Mouse (Mus musculus) midbrain, embryonic 11.5 days (tissue): ENCODE measurements around the gene Cdk18. TPM values are rescaled to one million over a fixed set of nuclear protein-coding genes. Genes with fewer than 3 reads are reported as not detected.

ENCODE experiments used
- ATAC-seq: fragments of 200-750 bp; cut with Nextera tagmentation; 2 replicates; pipeline ENCODE4 v1.8.0; 2017; ENCODE audit warnings: moderate TSS enrichment, moderate library complexity; ENCODE audit not compliant: low FRiP score
- DNase-seq: peaks from one replicate; pipeline ENCODE4 v3.0.0; 2015; ENCODE audit warnings: low spot score; ENCODE audit errors: missing footprints
- H3K27ac ChIP-seq: fragments of 300-500 bp; sonication (generic); 2 replicates; pipeline ENCODE4 v1.5.1; 2014; ENCODE audit warnings: low read depth, low read length
- H3K27me3 ChIP-seq: fragments of 300-500 bp; sonication (generic); 2 replicates; pipeline ENCODE4 v1.6.1; 2014; ENCODE audit warnings: mild to moderate bottlenecking, low read length, moderate library complexity, mixed read lengths; ENCODE audit not compliant: control insufficient read depth, insufficient read depth
- H3K36me3 ChIP-seq: fragments of 300-500 bp; sonication (generic); 2 replicates; pipeline ENCODE4 v1.6.1; 2014; ENCODE audit warnings: mild to moderate bottlenecking, low read length, moderate library complexity, mixed read lengths; ENCODE audit not compliant: control insufficient read depth, insufficient read depth
- H3K4me1 ChIP-seq: fragments of 300-500 bp; sonication (generic); 2 replicates; pipeline ENCODE4 v1.6.1; 2014; ENCODE audit warnings: low read length; ENCODE audit not compliant: control insufficient read depth, insufficient read depth
- H3K4me2 ChIP-seq: fragments of 300-500 bp; sonication (generic); 2 replicates; pipeline ENCODE4 v1.6.1; 2014; ENCODE audit warnings: mild to moderate bottlenecking, moderate library complexity
- H3K4me3 ChIP-seq: fragments of 300-500 bp; sonication (generic); 2 replicates; pipeline ENCODE4 v1.5.1; 2014; ENCODE audit warnings: low read depth, low read length
- H3K9ac ChIP-seq: fragments of 300-500 bp; sonication (generic); 2 replicates; pipeline ENCODE4 v1.6.1; 2014; ENCODE audit warnings: low read length
- H3K9me3 ChIP-seq: fragments of 300-500 bp; sonication (generic); 2 replicates; pipeline ENCODE4 v1.6.1; 2016; ENCODE audit warnings: low read length; ENCODE audit not compliant: control insufficient read depth
- WGBS: fragments of 180-500 bp; shearing (Covaris S2); extraction: QIAGEN DNeasy Blood & Tissue Kit; methylation state at CpG from one replicate; pipeline ENCODE4 v1.1.7; 2014; 5-methylcytosine and 5-hydroxymethylcytosine counted together
- polyA plus RNA-seq: library from polyadenylated mRNA; unstranded; fragments of >200 nt; fragmentation: Nextera tagmentation; extraction: Ambion mirVana; gene quantifications from 2 replicates; pipeline ENCODE4 v1.2.1, GENCODE M21; 2014

Cdk18 gene
- polyA plus RNA-seq, 1 experiment from 2014 or later: 0.14 TPM

- Histone ChIP-seq H3K4me1 (peaks cover 10% of the 10 kb centered on the region), H3K9ac (no peak overlapping the region), H3K27me3 (peaks cover 19% of the 10 kb centered on the region), H3K36me3 (no peaks in the 10 kb centered on the region), H3K4me3 (no peak overlapping the region), H3K9me3 (no peaks in the 10 kb centered on the region), H3K4me2 (no peak overlapping the region), H3K27ac (no peak overlapping the region)
- ATAC-seq: no peak
- whole genome bisulfite sequencing: 64% methylated on average over 13 of the region's 13 CpGs
- no peak for DNase-seq
Observed at GRCm38 (mm10) chr1:132141753-132142152, 2.3 kb upstream of the Cdk18 start.

DNA sequence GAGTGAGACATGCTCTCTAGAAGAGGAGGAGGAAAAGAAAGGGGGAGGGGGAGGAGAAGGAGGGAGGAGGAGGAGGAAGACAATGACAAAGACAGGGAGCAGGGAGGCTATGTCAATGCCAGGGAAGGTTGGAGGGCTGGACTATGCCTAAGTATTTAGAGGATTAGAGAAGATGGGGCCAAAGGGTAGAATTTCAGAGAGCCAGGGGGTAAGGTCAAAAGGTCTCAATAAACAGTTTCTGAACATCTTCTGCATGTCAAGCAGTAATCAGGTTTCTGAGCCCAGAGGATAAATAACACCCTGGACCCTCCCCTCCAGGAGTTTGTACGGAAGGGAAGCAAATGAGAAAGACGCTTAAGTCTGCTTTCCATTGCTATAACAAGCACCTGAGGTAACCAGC, 1.7 kb upstream of the Cdk18 start:
- peaks cover 19% of the 10 kb centered on the region for H3K27me3 ChIP-seq
- peak; percentile 84 for DNase-seq
- H3K4me2 ChIP-seq: no peak overlapping the region
- WGBS: 55% methylated on average over 2 of the region's 2 CpGs
- ATAC-seq: no peak
- no peaks in the 10 kb centered on the region for H3K9me3 ChIP-seq
- no peak overlapping the region for H3K9ac ChIP-seq
- H3K4me1 ChIP-seq: peaks cover 10% of the 10 kb centered on the region
- H3K4me3 ChIP-seq: no peak overlapping the region
- no peaks in the 10 kb centered on the region for H3K36me3 ChIP-seq
- H3K27ac ChIP-seq: no peak overlapping the region

GRCm38 (mm10) chr1:132140574-132140973, 1.1 kb upstream of the Cdk18 start:
- H3K4me1 ChIP-seq: peaks cover 10% of the 10 kb centered on the region

GRCm38 (mm10) chr1:132140171-132140570, 687 bp upstream of the Cdk18 start:
- no peaks in the 10 kb centered on the region for H3K36me3 ChIP-seq
- ATAC-seq (no peak), DNase-seq (peak; percentile 90)
- no peak overlapping the region for H3K4me3 ChIP-seq
- H3K27ac ChIP-seq: no peak overlapping the region
- no peaks in the 10 kb centered on the region for H3K9me3 ChIP-seq
- H3K9ac ChIP-seq: no peak overlapping the region
- H3K4me2 ChIP-seq: no peak overlapping the region
- 60% methylated on average over 10 of the region's 10 CpGs for WGBS
- peaks cover 10% of the 10 kb centered on the region for H3K4me1 ChIP-seq
- H3K27me3 ChIP-seq: peaks cover 19% of the 10 kb centered on the region

More at GRCm38 (mm10) chr1:132140574-132140973, 1.1 kb upstream of the Cdk18 start:
- no peak overlapping the region for H3K4me2 ChIP-seq
- WGBS: 70% methylated on average over 4 of the region's 4 CpGs
- DNase-seq (no peak), ATAC-seq (no peak)
- H3K27ac ChIP-seq: no peak overlapping the region
- no peak overlapping the region for H3K4me3 ChIP-seq
- H3K36me3 ChIP-seq: no peaks in the 10 kb centered on the region
- H3K9ac ChIP-seq: no peak overlapping the region
- H3K27me3 ChIP-seq: peaks cover 19% of the 10 kb centered on the region
- H3K9me3 ChIP-seq: no peaks in the 10 kb centered on the region

GRCm38 (mm10) chr1:132138576-132139415, 688 bp downstream of the Cdk18 start:
- peak overlapping the region; percentile 94 for H3K4me2 ChIP-seq
- H3K4me1 ChIP-seq: peaks cover 6% of the 10 kb centered on the region; the same call in 1 of the 2 replicates
- H3K9ac ChIP-seq: peak overlapping the region; percentile 60
- WGBS: 6% methylated on average over 35 of the region's 35 CpGs
- DNase-seq (peak; percentile 90), ATAC-seq (no peak)
- H3K36me3 ChIP-seq: no peaks in the 10 kb centered on the region
- H3K27me3 ChIP-seq: peaks cover 19% of the 10 kb centered on the region
- no peaks in the 10 kb centered on the region for H3K9me3 ChIP-seq
- peak overlapping the region; percentile 42 for H3K4me3 ChIP-seq
- no peak overlapping the region for H3K27ac ChIP-seq

DNA sequence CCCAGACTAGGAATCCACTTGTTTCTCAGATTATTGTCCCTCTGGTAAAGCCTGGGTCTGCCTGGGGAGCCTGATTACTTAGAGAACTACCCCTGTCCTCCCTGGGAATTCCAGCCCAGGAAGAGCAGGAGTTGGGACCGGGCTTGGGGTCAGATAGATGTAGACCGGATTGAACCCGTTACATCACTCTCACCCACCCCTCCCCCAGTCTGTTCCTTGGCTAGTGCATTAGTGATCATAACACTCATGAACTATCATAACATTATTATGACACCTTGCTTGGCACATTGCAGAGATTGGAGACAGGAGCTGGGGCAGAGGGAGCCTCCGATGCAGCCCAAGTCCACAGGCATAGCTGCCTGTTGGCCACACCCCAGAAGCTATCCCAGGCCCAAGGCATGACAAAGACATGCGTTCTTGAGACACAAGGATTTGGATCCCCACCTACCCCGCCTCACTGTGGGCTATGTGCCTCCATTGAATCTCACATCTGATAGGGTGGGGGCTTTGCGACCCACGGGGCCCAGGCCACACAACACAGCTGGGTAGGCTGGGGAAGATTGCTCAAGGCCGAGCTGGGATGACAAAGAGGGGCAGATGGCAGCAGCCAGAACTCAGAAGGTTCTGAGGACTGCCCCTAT, 1.4 kb downstream of the Cdk18 start:
- 64% methylated on average over 9 of the region's 9 CpGs for WGBS
- no peak overlapping the region for H3K9ac ChIP-seq
- no peak overlapping the region for H3K4me3 ChIP-seq
- ATAC-seq (no peak), DNase-seq (no peak)
- H3K27ac ChIP-seq: no peak overlapping the region
- H3K9me3 ChIP-seq: no peaks in the 10 kb centered on the region
- H3K36me3 ChIP-seq: no peaks in the 10 kb centered on the region
- H3K4me2 ChIP-seq: no peak overlapping the region
- H3K4me1 ChIP-seq: peaks cover 6% of the 10 kb centered on the region; the same call in 1 of the 2 replicates
- H3K27me3 ChIP-seq: peaks cover 19% of the 10 kb centered on the region

- Histone ChIP-seq H3K36me3 (no peaks in the 10 kb centered on the region), H3K9me3 (no peaks in the 10 kb centered on the region), H3K27ac (no peak overlapping the region), H3K9ac (no peak overlapping the region), H3K4me1 (peaks cover 6% of the 10 kb centered on the region; the same call in 1 of the 2 replicates), H3K27me3 (peaks cover 19% of the 10 kb centered on the region), H3K4me3 (no peak overlapping the region), H3K4me2 (no peak overlapping the region)
- WGBS: 94% methylated on average over 3 of the region's 3 CpGs
- no peak for ATAC-seq
- no peak for DNase-seq
Observed at GRCm38 (mm10) chr1:132136847-132137246, 2.6 kb downstream of the Cdk18 start.

DNA sequence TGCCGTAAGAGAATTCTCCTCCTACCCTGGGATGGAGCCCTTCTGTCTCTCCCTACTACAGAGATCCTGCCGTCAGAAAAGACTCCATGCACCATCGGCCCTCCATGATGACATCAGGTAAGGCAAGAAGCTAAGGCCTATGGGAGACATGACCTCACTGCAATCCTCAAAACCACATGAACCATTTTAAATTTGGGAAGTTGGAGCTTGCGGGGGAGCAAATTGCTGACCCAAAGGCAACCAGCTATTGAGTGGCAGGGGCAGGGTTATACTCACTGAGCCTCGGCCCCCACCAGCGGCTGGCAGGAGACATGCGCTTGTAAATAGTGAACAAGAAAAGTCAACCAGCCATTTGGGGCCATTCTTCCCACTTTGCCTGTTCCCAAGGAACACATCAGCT, 3.9 kb downstream of the Cdk18 start:
- Histone ChIP-seq H3K9me3 (no peaks in the 10 kb centered on the region), H3K36me3 (no peaks in the 10 kb centered on the region), H3K27me3 (peaks cover 19% of the 10 kb centered on the region), H3K27ac (no peak overlapping the region), H3K4me2 (no peak overlapping the region), H3K4me1 (peaks cover 6% of the 10 kb centered on the region; the same call in 1 of the 2 replicates), H3K4me3 (no peak overlapping the region), H3K9ac (no peak overlapping the region)
- 87% methylated on average over 7 of the region's 7 CpGs for WGBS
- ATAC-seq (no peak), DNase-seq (no peak)

- Histone ChIP-seq H3K9ac (no peak overlapping the region), H3K27ac (no peak overlapping the region), H3K4me1 (no peaks in the 10 kb centered on the region; the same call in 1 of the 2 replicates), H3K9me3 (no peaks in the 10 kb centered on the region), H3K4me3 (no peak overlapping the region), H3K4me2 (no peak overlapping the region), H3K36me3 (no peaks in the 10 kb centered on the region), H3K27me3 (no peaks in the 10 kb centered on the region)
- no peak for DNase-seq
- WGBS: 76% methylated on average over 7 of the region's 7 CpGs
- no peak for ATAC-seq
Observed at GRCm38 (mm10) chr1:132128311-132128710, 11.2 kb downstream of the Cdk18 start.
